Mouse (Mus musculus) myocyte (in vitro differentiated cells): Measurements from ENCODE around the gene Glis1.

Source experiments
- CEBPB ChIP-seq: IDR thresholded peaks from 2 replicates; pipeline ENCODE4 v1.6.1; 2011; ENCODE audit warnings: mild to moderate bottlenecking, moderate library complexity; ENCODE audit not compliant: poor library complexity, insufficient read depth, severe bottlenecking
- E2F4 ChIP-seq: IDR thresholded peaks from one replicate; pipeline ENCODE4 v1.6.1; 2011; ENCODE audit warnings: mild to moderate bottlenecking, control low read depth, moderate library complexity; ENCODE audit not compliant: insufficient read depth
- MYOG ChIP-seq, 3 experiments: IDR thresholded peaks; one replicate each; pipeline ENCODE4 v1.6.1; 2011; ENCODE audit warnings: control low read depth in 2 of 3, low read depth in 2 of 3, mild to moderate bottlenecking in 2 of 3; ENCODE audit not compliant: insufficient read length in 2 of 3, control insufficient read depth in 1 of 3, insufficient read depth in 1 of 3
- POLR2A ChIP-seq: IDR thresholded peaks from one replicate; pipeline ENCODE4 v1.6.1; 2011; ENCODE audit warnings: low read depth, mild to moderate bottlenecking, control low read depth, moderate library complexity; ENCODE audit not compliant: insufficient read length
- POLR2AphosphoS2 ChIP-seq: IDR thresholded peaks from one replicate; pipeline ENCODE4 v1.6.1; 2011; ENCODE audit warnings: low read depth, control low read depth; ENCODE audit not compliant: insufficient read length
- TCF12 ChIP-seq: IDR thresholded peaks from one replicate; pipeline ENCODE4 v1.6.1; 2011; ENCODE audit warnings: mild to moderate bottlenecking, control low read depth; ENCODE audit not compliant: poor library complexity, insufficient read depth, severe bottlenecking
- TCF3 ChIP-seq: IDR thresholded peaks from one replicate; pipeline ENCODE4 v1.6.1; 2011; ENCODE audit warnings: low read depth, control low read depth; ENCODE audit not compliant: insufficient read length
- USF1 ChIP-seq: IDR thresholded peaks from one replicate; pipeline ENCODE4 v1.6.1; 2011; ENCODE audit warnings: low read depth, mild to moderate bottlenecking, control low read depth, moderate library complexity

DNA sequence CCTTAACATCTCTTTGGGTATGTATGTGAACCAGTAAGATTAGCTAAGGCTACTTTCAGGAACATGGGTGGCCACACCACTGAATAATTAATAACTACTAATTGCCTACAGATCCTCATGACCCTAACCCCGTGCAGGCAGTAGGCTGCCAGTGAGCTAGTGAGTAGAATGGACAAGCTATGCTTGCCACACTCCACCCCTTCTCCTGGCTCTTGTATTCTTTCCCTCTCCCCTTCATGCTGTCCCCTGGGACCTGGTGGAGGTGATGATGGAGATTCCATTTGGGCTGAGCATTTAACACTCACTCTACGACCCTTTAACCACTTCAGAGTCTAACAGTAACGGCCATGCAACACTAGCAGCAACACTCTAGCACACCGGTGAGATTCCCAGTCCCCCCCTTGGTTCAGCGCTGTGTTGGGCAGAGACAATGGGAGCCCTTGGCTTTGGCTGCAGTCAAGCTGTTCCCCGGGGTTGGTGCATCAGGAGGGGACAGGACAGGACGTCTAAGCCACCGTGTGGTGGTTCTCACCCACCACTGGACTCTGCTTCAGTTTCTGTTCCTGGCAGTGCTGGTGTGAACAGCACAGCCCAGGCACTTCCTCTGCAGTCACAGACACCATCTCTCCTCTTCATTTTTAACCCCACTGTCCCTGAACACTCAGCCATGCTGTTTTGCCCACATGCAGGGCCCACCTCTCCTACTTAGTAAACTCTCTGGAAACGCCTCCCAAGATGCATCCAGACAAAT lies 246.9 kb downstream of the Glis1 start:
- TF ChIP-seq POLR2A = no peak
- no peak for TF ChIP-seq TCF12
- TF ChIP-seq CEBPB = no peak
- no peak for TF ChIP-seq E2F4
- no peak for TF ChIP-seq TCF3
- no peak for TF ChIP-seq USF1
- no peak for TF ChIP-seq POLR2AphosphoS2
- TF ChIP-seq MYOG (IDR thresholded peaks at IDR 0.05; ENCODE audit: control insufficient read depth in 1 of 3, insufficient read depth in 1 of 3, insufficient read length in 2 of 3, low read depth in 2 of 3) = no peak
